Mouse (Mus musculus) inflammation-experienced regulatory T-cells, adult 16 weeks (primary cell): ENCODE measurements around the gene Ddx55. TPM values are rescaled to one million over a fixed set of nuclear protein-coding genes. Genes with fewer than 3 reads are reported as not detected.

Source experiments
- polyA plus RNA-seq: library from polyadenylated mRNA; unstranded; fragments of 100-300 nt; shearing (Covaris generic); gene quantifications from one replicate; pipeline ENCODE4 v1.2.1, GENCODE M21; 2017

Ddx55 gene
- polyA plus RNA-seq, result 27.9 TPM

GRCm38 (mm10) chr5:124552558-124553307 is at the start of gene Ddx55:
Gene Ddx55, plus strand, starts transcription at chr5:124552864.

GRCm38 (mm10) chr5:124530655-124531582 is 21.7 kb upstream of the Ddx55 start, which contains the start of gene Rilpl1:
Gene Rilpl1, minus strand, starts transcription at chr5:124531391.

GRCm38 (mm10) chr5:124540383-124540786 is 12.3 kb upstream of the Ddx55 start, which contains the start of gene Tmed2:
Gene Tmed2, plus strand, starts transcription at chr5:124540695.

GRCm38 (mm10) chr5:124578633-124579317 is 26.1 kb downstream of the Ddx55 start, which contains the start of the genes Eif2b1 and Gtf2h3:
Gene Eif2b1, minus strand, starts transcription at chr5:124579131.
Gene Gtf2h3, plus strand, starts transcription at chr5:124579140.

Other genes starting within 250 kb of the Ddx55 start
- 28.1 TPM for gene Mphosph9, start 224.9 kb upstream of the Ddx55 start, polyA plus RNA-seq
- 14.1 TPM for gene 2810006K23Rik, start 224.8 kb upstream of the Ddx55 start, polyA plus RNA-seq
- 6.1 TPM for gene Cdk2ap1, start 189.8 kb upstream of the Ddx55 start, polyA plus RNA-seq
- 155 TPM for gene Sbno1, start 126.9 kb upstream of the Ddx55 start, polyA plus RNA-seq
- 10.3 TPM for gene Kmt5a, start 112.9 kb upstream of the Ddx55 start, polyA plus RNA-seq
- gene Rilpl2, start 74.5 kb upstream of the Ddx55 start, polyA plus RNA-seq, result 107 TPM
- 7.6 TPM for gene Snrnp35, start 69.7 kb upstream of the Ddx55 start, polyA plus RNA-seq
- 3.5 TPM for gene Rilpl1, start 21.5 kb upstream of the Ddx55 start, polyA plus RNA-seq
- 72.4 TPM for gene Tmed2, start 12.2 kb upstream of the Ddx55 start, polyA plus RNA-seq
- 46.5 TPM for gene Eif2b1, start 26.3 kb downstream of the Ddx55 start, polyA plus RNA-seq
- 64.6 TPM for gene Gtf2h3, start 26.3 kb downstream of the Ddx55 start, polyA plus RNA-seq
- gene Atp6v0a2, start 75.7 kb downstream of the Ddx55 start, polyA plus RNA-seq, result 95.0 TPM
- gene Dnah10, start 172.2 kb downstream of the Ddx55 start, polyA plus RNA-seq, result not detected